Mouse (Mus musculus): Measurements from ENCODE around the gene Shc2. TPM values are rescaled to one million over a fixed set of nuclear protein-coding genes. Genes with fewer than 3 reads are reported as not detected.

Gene Shc2
- total and polyA plus RNA-seq, 3 experiments: not detected

DNA sequence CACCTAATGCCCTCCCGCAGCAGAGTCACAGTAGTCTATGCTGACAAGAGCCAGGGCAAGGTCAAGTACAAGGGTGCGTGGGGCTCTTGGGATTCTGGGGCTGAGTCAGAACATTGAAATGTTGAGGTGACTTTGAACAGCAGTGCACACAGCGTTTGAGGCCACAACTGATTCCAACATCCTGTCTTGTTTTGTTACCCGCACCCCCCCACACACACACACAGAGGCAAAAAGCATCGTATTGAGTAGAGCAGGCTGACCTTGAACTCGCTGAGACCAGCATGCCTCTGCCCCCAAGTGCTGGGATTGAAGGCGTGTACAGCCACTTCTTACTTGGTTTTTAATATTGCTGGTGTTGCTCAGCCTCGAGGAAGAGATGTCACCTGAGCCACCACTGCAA is 63.4 kb downstream of the Shc2 start (continued):
- no peak for TF ChIP-seq USF2 (IDR thresholded peaks at IDR 0.05; ENCODE audit: borderline replicate concordance in 1 of 2, insufficient read depth in 1 of 2, low read depth in 1 of 2, low read length in 2 of 2)
- no peak for TF ChIP-seq POLR2AphosphoS2 (IDR thresholded peaks at IDR 0.05; ENCODE audit: low read length)

DNA sequence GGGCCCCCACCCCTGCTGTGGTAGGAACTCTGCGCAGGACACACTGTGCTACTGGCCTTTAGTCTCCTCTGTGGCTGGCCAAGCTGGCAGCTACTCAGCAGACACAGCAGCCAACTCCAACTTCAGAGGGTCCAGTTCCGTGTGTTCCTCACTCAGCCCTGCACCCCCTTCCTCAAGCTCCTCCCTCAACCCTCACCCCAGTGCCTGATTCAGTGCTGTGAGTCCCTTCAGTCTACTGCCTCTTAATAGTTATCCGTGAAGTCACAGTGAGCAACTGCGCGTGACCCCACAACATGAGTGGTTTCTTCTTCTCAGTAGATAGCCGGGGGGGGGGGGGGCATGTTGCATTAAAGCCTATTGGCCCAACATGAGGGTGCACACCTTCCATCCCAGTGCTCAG is 64.1 kb downstream of the Shc2 start:
- no peak for DNase-seq (ENCODE audit: low read depth, low spot score)
- Histone ChIP-seq H3K36me3 (ENCODE audit: control insufficient read depth in 1 of 2, insufficient read depth in 2 of 2, low read length in 2 of 2) (no peaks in the 10 kb centered on the region), H3K4me1 (ENCODE audit: control insufficient read depth in 1 of 2, insufficient read depth in 2 of 2, low read length in 2 of 2) (no peaks in the 10 kb centered on the region), H3K4me3 (ENCODE audit: control insufficient read depth in 1 of 2, insufficient read depth in 1 of 2, low read depth in 2 of 2, low read length in 2 of 2) (no peak overlapping the region), H3K9me3 (replicated peaks; ENCODE audit: insufficient read depth, low read length) (no peaks in the 10 kb centered on the region), H3K9ac (ENCODE audit: control insufficient read depth, low read depth, low read length, poor library complexity, severe bottlenecking) (no peak overlapping the region), H3K27ac (ENCODE audit: control insufficient read depth, low read depth, low read length) (no peak overlapping the region), H3K79me2 (ENCODE audit: control insufficient read depth, insufficient read depth, low read length, poor library complexity) (no peaks in the 10 kb centered on the region), H3K27me3 (ENCODE audit: control insufficient read depth in 1 of 2, insufficient read depth in 2 of 2, low read length in 2 of 2) (peaks cover 0 to 2% of the 10 kb centered on the region in 2 experiments; a peak in 1 of 4 replicates)
- no peak for TF ChIP-seq POLR2A (IDR thresholded peaks at IDR 0.05; ENCODE audit: control insufficient read depth in 1 of 2, insufficient read depth in 1 of 2, low read depth in 1 of 2, low read length in 2 of 2, poor library complexity in 1 of 2)
- TF ChIP-seq MAFK (IDR thresholded peaks at IDR 0.05; ENCODE audit: borderline replicate concordance, low read depth, low read length): no peak
- no peak for TF ChIP-seq NELFE (IDR thresholded peaks at IDR 0.05; ENCODE audit: low read depth, low read length)
- no peak for TF ChIP-seq ZKSCAN1 (IDR thresholded peaks at IDR 0.05; ENCODE audit: low read depth, low read length)
- no peak for TF ChIP-seq RCOR1 (IDR thresholded peaks at IDR 0.05; ENCODE audit: low read depth, low read length)

- Histone ChIP-seq H3K36me3 (ENCODE audit: control insufficient read depth in 1 of 2, insufficient read depth in 2 of 2, low read length in 2 of 2) (no peaks in the 10 kb centered on the region), H3K27ac (ENCODE audit: control insufficient read depth, low read depth, low read length) (no peak overlapping the region), H3K9ac (ENCODE audit: control insufficient read depth, low read depth, low read length, poor library complexity, severe bottlenecking) (no peak overlapping the region), H3K4me1 (ENCODE audit: control insufficient read depth in 1 of 2, insufficient read depth in 2 of 2, low read length in 2 of 2) (no peaks in the 10 kb centered on the region), H3K9me3 (replicated peaks; ENCODE audit: insufficient read depth, low read length) (no peaks in the 10 kb centered on the region), H3K4me3 (ENCODE audit: control insufficient read depth in 1 of 2, insufficient read depth in 1 of 2, low read depth in 2 of 2, low read length in 2 of 2) (no peak overlapping the region), H3K27me3 (ENCODE audit: control insufficient read depth in 1 of 2, insufficient read depth in 2 of 2, low read length in 2 of 2) (peaks cover 0 to 2% of the 10 kb centered on the region in 2 experiments; a peak in 1 of 4 replicates), H3K79me2 (ENCODE audit: control insufficient read depth, insufficient read depth, low read length, poor library complexity) (no peaks in the 10 kb centered on the region)
- no peak for TF ChIP-seq POLR2AphosphoS2 (IDR thresholded peaks at IDR 0.05; ENCODE audit: low read length)
- TF ChIP-seq USF1 (IDR thresholded peaks at IDR 0.05; ENCODE audit: low read depth, low read length): no peak
- no peak for TF ChIP-seq POLR2AphosphoS5 (IDR thresholded peaks at IDR 0.05; ENCODE audit: borderline replicate concordance, low read depth, low read length)
- DNase-seq (ENCODE audit: low read depth, low spot score): no peak
These were observed 66.4 kb downstream of the Shc2 start for GRCm38 (mm10) chr10:79571314-79571713.

DNA sequence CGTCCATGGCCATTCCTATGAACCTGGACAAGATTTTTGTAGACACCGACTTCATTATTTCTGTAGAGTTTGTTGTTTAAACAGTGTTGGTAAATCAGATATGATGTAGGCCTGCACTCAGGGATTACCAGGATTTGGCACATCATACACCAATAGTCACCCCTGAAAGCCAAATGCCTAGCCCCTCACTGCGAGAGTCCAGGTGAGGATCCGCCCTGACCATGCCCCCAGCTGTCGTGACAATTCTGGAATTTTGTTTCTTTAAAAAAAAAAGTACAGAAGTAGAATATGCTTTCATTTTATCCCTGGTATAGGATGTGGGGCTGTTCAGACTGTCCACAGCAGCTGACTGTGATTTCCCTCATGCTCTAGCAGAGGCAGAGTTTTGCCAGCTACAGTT is 67.8 kb downstream of the Shc2 start:
- no peak for TF ChIP-seq ZC3H11A (IDR thresholded peaks at IDR 0.05; ENCODE audit: low read depth, low read length)
- TF ChIP-seq USF2 (IDR thresholded peaks at IDR 0.05; ENCODE audit: borderline replicate concordance in 1 of 2, insufficient read depth in 1 of 2, low read depth in 1 of 2, low read length in 2 of 2): no peak
- no peak for TF ChIP-seq SIN3A (IDR thresholded peaks at IDR 0.05; ENCODE audit: low read length)
- no peak for TF ChIP-seq CHD2 (IDR thresholded peaks at IDR 0.05; ENCODE audit: low read length)
- no peak for TF ChIP-seq ZKSCAN1 (IDR thresholded peaks at IDR 0.05; ENCODE audit: low read depth, low read length)
- no peak overlapping the region for H3K4me3 ChIP-seq (ENCODE audit: control insufficient read depth in 1 of 2, insufficient read depth in 1 of 2, low read depth in 2 of 2, low read length in 2 of 2)
- H3K9me3 ChIP-seq (replicated peaks; ENCODE audit: insufficient read depth, low read length): no peaks in the 10 kb centered on the region
- no peak overlapping the region for H3K27ac ChIP-seq (ENCODE audit: control insufficient read depth, low read depth, low read length)
- no peaks in the 10 kb centered on the region for H3K79me2 ChIP-seq (ENCODE audit: control insufficient read depth, insufficient read depth, low read length, poor library complexity)
- H3K9ac ChIP-seq (ENCODE audit: control insufficient read depth, low read depth, low read length, poor library complexity, severe bottlenecking): no peak overlapping the region
- H3K36me3 ChIP-seq (ENCODE audit: control insufficient read depth in 1 of 2, insufficient read depth in 2 of 2, low read length in 2 of 2): no peaks in the 10 kb centered on the region
- DNase-seq (ENCODE audit: low read depth, low spot score): no peak
- no peaks in the 10 kb centered on the region for H3K4me1 ChIP-seq (ENCODE audit: control insufficient read depth in 1 of 2, insufficient read depth in 2 of 2, low read length in 2 of 2)
- peaks cover 0 to 2% of the 10 kb centered on the region in 2 experiments; a peak in 1 of 4 replicates for H3K27me3 ChIP-seq (ENCODE audit: control insufficient read depth in 1 of 2, insufficient read depth in 2 of 2, low read length in 2 of 2)

Other genes starting within 250 kb of the Shc2 start
- not detected in 2 replicates for gene Vmn2r83, start 169.2 kb downstream of the Shc2 start, total RNA-seq (2012; rRNA removed)
- gene Vmn2r83, start 169.2 kb downstream of the Shc2 start, polyA plus RNA-seq (2012; ENCODE audit: insufficient read depth in 1 of 2, insufficient read length in 2 of 2, low read depth in 1 of 2, low replicate concordance in 2 of 2, missing spikeins in 1 of 2): not detected
- 25.5 and 26.0 TPM in 2 replicates for gene Plpp2, start 104.1 kb downstream of the Shc2 start, total RNA-seq (2012; rRNA removed)
- 10 to 100 TPM in 1 of 2 experiments, not detected in 1; 32.8 TPM for gene Plpp2, start 104.1 kb downstream of the Shc2 start, polyA plus RNA-seq (2012; ENCODE audit: insufficient read depth in 1 of 2, insufficient read length in 2 of 2, low read depth in 1 of 2, low replicate concordance in 2 of 2, missing spikeins in 1 of 2)
- 19.8 and 24.8 TPM in 2 replicates for gene Mier2, start 82.7 kb downstream of the Shc2 start, total RNA-seq (2012; rRNA removed)
- 10 to 100 TPM in 1 of 2 experiments, not detected in 1; 36.2 TPM for gene Mier2, start 82.7 kb downstream of the Shc2 start, polyA plus RNA-seq (2012; ENCODE audit: insufficient read depth in 1 of 2, insufficient read length in 2 of 2, low read depth in 1 of 2, low replicate concordance in 2 of 2, missing spikeins in 1 of 2)
- gene Theg, start 50.6 kb downstream of the Shc2 start, total RNA-seq (2012; rRNA removed): not detected in 2 replicates
- not detected for gene Theg, start 50.6 kb downstream of the Shc2 start, polyA plus RNA-seq (2012; ENCODE audit: insufficient read depth in 1 of 2, insufficient read length in 2 of 2, low read depth in 1 of 2, low replicate concordance in 2 of 2, missing spikeins in 1 of 2)
- gene C2cd4c, start 23.9 kb downstream of the Shc2 start, total RNA-seq (2012; rRNA removed): not detected in 2 replicates
- under 1 TPM in 1 of 2 experiments, not detected in 1; 0.01 TPM for gene C2cd4c, start 23.9 kb downstream of the Shc2 start, polyA plus RNA-seq (2012; ENCODE audit: insufficient read depth in 1 of 2, insufficient read length in 2 of 2, low read depth in 1 of 2, low replicate concordance in 2 of 2, missing spikeins in 1 of 2)
- not detected in 2 replicates for gene Odf3l2, start 7.8 kb upstream of the Shc2 start, total RNA-seq (2012; rRNA removed)
- gene Odf3l2, start 7.8 kb upstream of the Shc2 start, polyA plus RNA-seq (2012; ENCODE audit: insufficient read depth in 1 of 2, insufficient read length in 2 of 2, low read depth in 1 of 2, low replicate concordance in 2 of 2, missing spikeins in 1 of 2): not detected
- gene Madcam1, start 26.6 kb upstream of the Shc2 start, total RNA-seq (2012; rRNA removed): not detected in 2 replicates
- not detected for gene Madcam1, start 26.6 kb upstream of the Shc2 start, polyA plus RNA-seq (2012; ENCODE audit: insufficient read depth in 1 of 2, insufficient read length in 2 of 2, low read depth in 1 of 2, low replicate concordance in 2 of 2, missing spikeins in 1 of 2)
- gene Tpgs1, start 31.5 kb upstream of the Shc2 start, total RNA-seq (2012; rRNA removed): 17.7 and 23.5 TPM in 2 replicates
- gene Tpgs1, start 31.5 kb upstream of the Shc2 start, polyA plus RNA-seq (2012; ENCODE audit: insufficient read depth in 1 of 2, insufficient read length in 2 of 2, low read depth in 1 of 2, low replicate concordance in 2 of 2, missing spikeins in 1 of 2): 10 to 100 TPM in 1 of 2 experiments, not detected in 1; 48.0 TPM
- gene Cdc34, start 44.3 kb upstream of the Shc2 start, total RNA-seq (2012; rRNA removed): 288 and 318 TPM in 2 replicates
- 100 to 1,000 TPM; 417 to 422 TPM for gene Cdc34, start 44.3 kb upstream of the Shc2 start, polyA plus RNA-seq (2012; ENCODE audit: insufficient read depth in 1 of 2, insufficient read length in 2 of 2, low read depth in 1 of 2, low replicate concordance in 2 of 2, missing spikeins in 1 of 2)
- gene Gzmm, start 51.1 kb upstream of the Shc2 start, total RNA-seq (2012; rRNA removed): 1.5 and 2.5 TPM in 2 replicates
- 1 to 10 TPM in 1 of 2 experiments, not detected in 1; 2.3 TPM for gene Gzmm, start 51.1 kb upstream of the Shc2 start, polyA plus RNA-seq (2012; ENCODE audit: insufficient read depth in 1 of 2, insufficient read length in 2 of 2, low read depth in 1 of 2, low replicate concordance in 2 of 2, missing spikeins in 1 of 2)
- gene Bsg, start 66.6 kb upstream of the Shc2 start, total RNA-seq (2012; rRNA removed): 346 and 406 TPM in 2 replicates
- gene Bsg, start 66.6 kb upstream of the Shc2 start, polyA plus RNA-seq (2012; ENCODE audit: insufficient read depth in 1 of 2, insufficient read length in 2 of 2, low read depth in 1 of 2, low replicate concordance in 2 of 2, missing spikeins in 1 of 2): 100 to 1,000 TPM; 318 to 700 TPM
- 0.42 and 0.59 TPM in 2 replicates for gene Hcn2, start 78.7 kb upstream of the Shc2 start, total RNA-seq (2012; rRNA removed)
- gene Hcn2, start 78.7 kb upstream of the Shc2 start, polyA plus RNA-seq (2012; ENCODE audit: insufficient read depth in 1 of 2, insufficient read length in 2 of 2, low read depth in 1 of 2, low replicate concordance in 2 of 2, missing spikeins in 1 of 2): 1 to 10 TPM in 1 of 2 experiments, not detected in 1; 1.6 TPM
- 35.7 and 36.7 TPM in 2 replicates for gene Polrmt, start 108.7 kb upstream of the Shc2 start, total RNA-seq (2012; rRNA removed)
- 10 to 100 TPM in 1 of 2 experiments, not detected in 1; 66.9 TPM for gene Polrmt, start 108.7 kb upstream of the Shc2 start, polyA plus RNA-seq (2012; ENCODE audit: insufficient read depth in 1 of 2, insufficient read length in 2 of 2, low read depth in 1 of 2, low replicate concordance in 2 of 2, missing spikeins in 1 of 2)
- gene Fgf22, start 117.2 kb upstream of the Shc2 start, total RNA-seq (2012; rRNA removed): 0.15 and 0.33 TPM in 2 replicates
- gene Fgf22, start 117.2 kb upstream of the Shc2 start, polyA plus RNA-seq (2012; ENCODE audit: insufficient read depth in 1 of 2, insufficient read length in 2 of 2, low read depth in 1 of 2, low replicate concordance in 2 of 2, missing spikeins in 1 of 2): under 1 TPM in 1 of 2 experiments, not detected in 1; 0.33 TPM
- gene Rnf126, start 129.0 kb upstream of the Shc2 start, total RNA-seq (2012; rRNA removed): 78.8 and 84.8 TPM in 2 replicates
- gene Rnf126, start 129.0 kb upstream of the Shc2 start, polyA plus RNA-seq (2012; ENCODE audit: insufficient read depth in 1 of 2, insufficient read length in 2 of 2, low read depth in 1 of 2, low replicate concordance in 2 of 2, missing spikeins in 1 of 2): 100 to 1,000 TPM; 174 to 184 TPM
- 2.2 and 4.3 TPM in 2 replicates for gene Fstl3, start 139.4 kb upstream of the Shc2 start, total RNA-seq (2012; rRNA removed)
- 1 to 10 TPM in 1 of 2 experiments, not detected in 1; 7.1 TPM for gene Fstl3, start 139.4 kb upstream of the Shc2 start, polyA plus RNA-seq (2012; ENCODE audit: insufficient read depth in 1 of 2, insufficient read length in 2 of 2, low read depth in 1 of 2, low replicate concordance in 2 of 2, missing spikeins in 1 of 2)
- 0.39 and 0.50 TPM in 2 replicates for gene Prss57, start 153.0 kb upstream of the Shc2 start, total RNA-seq (2012; rRNA removed)
- under 1 TPM in 1 of 2 experiments, not detected in 1; 0.70 TPM for gene Prss57, start 153.0 kb upstream of the Shc2 start, polyA plus RNA-seq (2012; ENCODE audit: insufficient read depth in 1 of 2, insufficient read length in 2 of 2, low read depth in 1 of 2, low replicate concordance in 2 of 2, missing spikeins in 1 of 2)
- 4.8 TPM in 2 replicates for gene Palm, start 155.7 kb upstream of the Shc2 start, total RNA-seq (2012; rRNA removed)
- gene Palm, start 155.7 kb upstream of the Shc2 start, polyA plus RNA-seq (2012; ENCODE audit: insufficient read depth in 1 of 2, insufficient read length in 2 of 2, low read depth in 1 of 2, low replicate concordance in 2 of 2, missing spikeins in 1 of 2): 10 to 100 TPM in 1 of 2 experiments, not detected in 1; 15.5 TPM
- gene Misp, start 183.1 kb upstream of the Shc2 start, total RNA-seq (2012; rRNA removed): not detected in 2 replicates
- gene Misp, start 183.1 kb upstream of the Shc2 start, polyA plus RNA-seq (2012; ENCODE audit: insufficient read depth in 1 of 2, insufficient read length in 2 of 2, low read depth in 1 of 2, low replicate concordance in 2 of 2, missing spikeins in 1 of 2): not detected
- gene Ptbp1, start 216.5 kb upstream of the Shc2 start, total RNA-seq (2012; rRNA removed): 301 and 316 TPM in 2 replicates
- gene Ptbp1, start 216.5 kb upstream of the Shc2 start, polyA plus RNA-seq (2012; ENCODE audit: insufficient read depth in 1 of 2, insufficient read length in 2 of 2, low read depth in 1 of 2, low replicate concordance in 2 of 2, missing spikeins in 1 of 2): 100 to 1,000 TPM; 329 to 837 TPM
- 9.1 and 11.2 TPM in 2 replicates for gene Prtn3, start 236.6 kb upstream of the Shc2 start, total RNA-seq (2012; rRNA removed)
- 10 to 100 TPM in 1 of 2 experiments, not detected in 1; 31.5 TPM for gene Prtn3, start 236.6 kb upstream of the Shc2 start, polyA plus RNA-seq (2012; ENCODE audit: insufficient read depth in 1 of 2, insufficient read length in 2 of 2, low read depth in 1 of 2, low replicate concordance in 2 of 2, missing spikeins in 1 of 2)
- gene Plppr3, start 236.7 kb upstream of the Shc2 start, total RNA-seq (2012; rRNA removed): 0.56 and 0.85 TPM in 2 replicates
- 1 to 10 TPM in 1 of 2 experiments, not detected in 1; 6.2 TPM for gene Plppr3, start 236.7 kb upstream of the Shc2 start, polyA plus RNA-seq (2012; ENCODE audit: insufficient read depth in 1 of 2, insufficient read length in 2 of 2, low read depth in 1 of 2, low replicate concordance in 2 of 2, missing spikeins in 1 of 2)
- not detected in 2 replicates for gene Elane, start 248.3 kb upstream of the Shc2 start, total RNA-seq (2012; rRNA removed)
- gene Elane, start 248.3 kb upstream of the Shc2 start, polyA plus RNA-seq (2012; ENCODE audit: insufficient read depth in 1 of 2, insufficient read length in 2 of 2, low read depth in 1 of 2, low replicate concordance in 2 of 2, missing spikeins in 1 of 2): under 1 TPM in 1 of 2 experiments, not detected in 1; 0.07 TPM